Mouse (Mus musculus): ENCODE data around the gene Pex12. TPM values are rescaled to one million over a fixed set of nuclear protein-coding genes. Genes with fewer than 3 reads are reported as not detected.

Gene Pex12
- polyA plus RNA-seq, 1 experiment from 2014 or later: 16.3 TPM

Other genes starting within 250 kb of the Pex12 start
- 0.24 and 1.2 TPM in 2 replicates for gene Slfn2, start 237.5 kb downstream of the Pex12 start, polyA plus RNA-seq (2014; fragmentation: Nextera tagmentation; extraction: Ambion mirVana)
- gene Slfn1, start 185.7 kb downstream of the Pex12 start, polyA plus RNA-seq (2014; fragmentation: Nextera tagmentation; extraction: Ambion mirVana): not detected in 2 replicates
- not detected in 2 replicates for gene Slfn4, start 127.4 kb downstream of the Pex12 start, polyA plus RNA-seq (2014; fragmentation: Nextera tagmentation; extraction: Ambion mirVana)
- gene Slfn3, start 111.3 kb downstream of the Pex12 start, polyA plus RNA-seq (2014; fragmentation: Nextera tagmentation; extraction: Ambion mirVana): 0.09 and 0.23 TPM in 2 replicates
- 0.16 TPM in 1 of 2 replicates, not detected in the other for gene Slfn14, start 15.9 kb downstream of the Pex12 start, polyA plus RNA-seq (2014; fragmentation: Nextera tagmentation; extraction: Ambion mirVana)
- gene Ap2b1, start 3.6 kb downstream of the Pex12 start, polyA plus RNA-seq (2014; fragmentation: Nextera tagmentation; extraction: Ambion mirVana): 155 and 160 TPM in 2 replicates
- gene Rasl10b, start 106.6 kb upstream of the Pex12 start, polyA plus RNA-seq (2014; fragmentation: Nextera tagmentation; extraction: Ambion mirVana): 21.3 and 24.0 TPM in 2 replicates
- 0.17 and 0.70 TPM in 2 replicates for gene Gas2l2, start 126.9 kb upstream of the Pex12 start, polyA plus RNA-seq (2014; fragmentation: Nextera tagmentation; extraction: Ambion mirVana)
- gene 1700020L24Rik, start 135.1 kb upstream of the Pex12 start, polyA plus RNA-seq (2014; fragmentation: Nextera tagmentation; extraction: Ambion mirVana): 0.62 and 0.76 TPM in 2 replicates
- 1.9 and 5.7 TPM in 2 replicates for gene Mmp28, start 160.5 kb upstream of the Pex12 start, polyA plus RNA-seq (2014; fragmentation: Nextera tagmentation; extraction: Ambion mirVana)
- 9.5 and 20.4 TPM in 2 replicates for gene Taf15, start 170.5 kb upstream of the Pex12 start, polyA plus RNA-seq (2014; fragmentation: Nextera tagmentation; extraction: Ambion mirVana)
- gene Heatr9, start 219.6 kb upstream of the Pex12 start, polyA plus RNA-seq (2014; fragmentation: Nextera tagmentation; extraction: Ambion mirVana): not detected in 2 replicates
- not detected in 2 replicates for gene Ccl5, start 227.9 kb upstream of the Pex12 start, polyA plus RNA-seq (2014; fragmentation: Nextera tagmentation; extraction: Ambion mirVana)